Mouse (Mus musculus) intestine, embryonic 15.5 days (tissue): ENCODE measurements around the gene Gm20388. TPM values are rescaled to one million over a fixed set of nuclear protein-coding genes. Genes with fewer than 3 reads are reported as not detected.
"Not testable (repeated sequence)": the region's sequence is repeated elsewhere in the genome, so short reads cannot be mapped to it uniquely, and the experiment has no call there.

Experiments
- ATAC-seq: fragments of 200-750 bp; cut with Nextera tagmentation; 2 replicates; pipeline ENCODE4 v1.8.0; 2017; ENCODE audit warnings: moderate TSS enrichment, moderate library complexity
- H3K27ac ChIP-seq: fragments of 300-500 bp; sonication (generic); 2 replicates; pipeline ENCODE4 v1.5.1; 2015; ENCODE audit warnings: mild to moderate bottlenecking, inconsistent platforms
- H3K27me3 ChIP-seq: fragments of 300-500 bp; sonication (generic); replicated peaks from 2 replicates; pipeline ENCODE4 v1.6.1; 2015; ENCODE audit warnings: inconsistent platforms
- H3K36me3 ChIP-seq: fragments of 300-500 bp; sonication (generic); 2 replicates; pipeline ENCODE4 v1.6.1; 2015; ENCODE audit warnings: inconsistent platforms
- H3K4me1 ChIP-seq: fragments of 300-500 bp; sonication (generic); replicated peaks from 2 replicates; pipeline ENCODE4 v1.6.1; 2015; ENCODE audit warnings: inconsistent platforms
- H3K4me2 ChIP-seq: fragments of 300-500 bp; sonication (generic); replicated peaks from 2 replicates; pipeline ENCODE4 v1.6.1; 2015; ENCODE audit warnings: mild to moderate bottlenecking, inconsistent platforms
- H3K4me3 ChIP-seq: fragments of 300-500 bp; sonication (generic); replicated peaks from 2 replicates; pipeline ENCODE4 v1.5.1; 2015; ENCODE audit warnings: inconsistent platforms
- H3K9ac ChIP-seq: fragments of 300-500 bp; sonication (generic); 2 replicates; pipeline ENCODE4 v1.6.1; 2015; ENCODE audit warnings: inconsistent platforms
- H3K9me3 ChIP-seq: fragments of 300-500 bp; sonication (generic); 2 replicates; pipeline ENCODE4 v1.6.1; 2016; ENCODE audit warnings: inconsistent platforms
- WGBS: fragments of 180-500 bp; shearing (Covaris S2); methylation state at CpG from one replicate; pipeline ENCODE4 v1.1.7; 2015; 5-methylcytosine and 5-hydroxymethylcytosine counted together
- polyA plus RNA-seq: library from polyadenylated mRNA; unstranded; fragments of >200 nt; fragmentation: Nextera tagmentation; extraction: Ambion mirVana; gene quantifications from 2 replicates; pipeline ENCODE4 v1.2.1, GENCODE M21; 2015

Gene Gm20388
- polyA plus RNA-seq, 1 experiment from 2014 or later, result not detected

DNA sequence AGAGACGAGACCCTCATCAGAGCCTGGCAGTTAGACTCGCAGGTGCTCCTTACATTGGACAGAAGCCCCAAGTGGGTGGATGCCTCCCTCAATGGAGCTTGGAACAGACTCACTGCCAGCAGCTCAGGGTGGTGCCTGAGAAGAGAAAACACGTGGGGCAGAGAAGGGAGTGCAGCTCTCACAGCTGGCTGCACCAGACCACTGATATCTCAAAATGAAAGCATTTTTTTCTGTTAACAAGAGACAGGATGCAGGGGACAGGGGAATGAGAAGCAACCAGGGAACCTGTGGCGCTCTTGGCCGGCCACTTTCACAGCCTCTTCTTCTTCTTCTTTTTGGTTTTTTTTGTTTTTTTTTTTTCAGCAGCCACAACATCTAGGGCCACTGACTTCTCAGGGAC is 3563.9 kb downstream of the Gm20388 start:
- H3K9me3 ChIP-seq, result not testable (repeated sequence)
- WGBS, result 73% methylated on average over 5 of the region's 5 CpGs

GRCm38 (mm10) chr8:123476911-123477736 is 3566.5 kb downstream of the Gm20388 start:
- Histone ChIP-seq H3K27me3 (no peaks in the 10 kb centered on the region), H3K4me2 (peak overlapping the region; percentile 58), H3K36me3 (peaks cover 14% of the 10 kb centered on the region; the same call in 1 of the 2 replicates), H3K4me1 (peaks cover 14% of the 10 kb centered on the region), H3K9ac (peak overlapping the region; percentile 83), H3K4me3 (peak overlapping the region; percentile 94), H3K27ac (peak overlapping the region; percentile 97; the same call in 1 of the 2 replicates), H3K9me3 (no peaks in the 10 kb centered on the region)
- peak; percentile 50 for ATAC-seq
- WGBS, result 8% methylated on average over 34 of the region's 34 CpGs

More for the DNA sequence above, 3563.9 kb downstream of the Gm20388 start:
- H3K4me2 ChIP-seq, H3K36me3 ChIP-seq, ATAC-seq, H3K4me3 ChIP-seq, H3K9ac ChIP-seq, H3K27ac ChIP-seq, H3K27me3 ChIP-seq: not testable (repeated sequence)
- H3K4me1 ChIP-seq, result peaks cover 14% of the 10 kb centered on the region

GRCm38 (mm10) chr8:123477737-123478258 is 3567.2 kb downstream of the Gm20388 start, which contains the start of gene Afg3l1:
Gene Afg3l1 (plus strand): TSS chr8:123477903.
- peak; percentile 96 for ATAC-seq
- WGBS, result under 1% methylated on average over 58 of the region's 58 CpGs
- H3K9me3 ChIP-seq, result no peaks in the 10 kb centered on the region
- peak within 1 kb of the TSS; percentile 94 for H3K4me3 ChIP-seq
- peaks cover 14% of the 10 kb centered on the region; the same call in 1 of the 2 replicates for H3K36me3 ChIP-seq
- peak within 1 kb of the TSS; percentile 97 for H3K27ac ChIP-seq
- H3K27me3 ChIP-seq, result no peaks in the 10 kb centered on the region
- H3K9ac ChIP-seq, result peak within 1 kb of the TSS; percentile 83
- peaks cover 14% of the 10 kb centered on the region for H3K4me1 ChIP-seq
- peak within 1 kb of the TSS; percentile 58 for H3K4me2 ChIP-seq

- Histone ChIP-seq H3K4me2 (peak overlapping the region; percentile 58), H3K9me3 (no peaks in the 10 kb centered on the region), H3K27ac (no peak overlapping the region), H3K36me3 (peaks cover 14% of the 10 kb centered on the region; the same call in 1 of the 2 replicates), H3K4me3 (peak overlapping the region; percentile 94), H3K27me3 (no peaks in the 10 kb centered on the region), H3K9ac (peak overlapping the region; percentile 83), H3K4me1 (peaks cover 14% of the 10 kb centered on the region)
- ATAC-seq, result 0 out of 2 replicates have a peak, but pooled peaks have one; percentile 1
- 34% methylated on average over 16 of the region's 16 CpGs for WGBS
These were observed 3568.0 kb downstream of the Gm20388 start for GRCm38 (mm10) chr8:123478456-123479218.

GRCm38 (mm10) chr8:123482627-123483026 is 3572.0 kb downstream of the Gm20388 start:
- peaks cover 28% of the 10 kb centered on the region for H3K36me3 ChIP-seq
- H3K27ac ChIP-seq, result no peak overlapping the region
- 0 out of 2 replicates have a peak, but pooled peaks cover 7% of the 10 kb centered on the region for H3K4me1 ChIP-seq
- WGBS, result 89% methylated on average over 7 of the region's 7 CpGs
- H3K9me3 ChIP-seq, result no peaks in the 10 kb centered on the region
- ATAC-seq, result no peak
- no peak overlapping the region for H3K4me2 ChIP-seq
- no peaks in the 10 kb centered on the region for H3K27me3 ChIP-seq
- H3K9ac ChIP-seq, result no peak overlapping the region
- no peak overlapping the region for H3K4me3 ChIP-seq

GRCm38 (mm10) chr8:123491280-123492075 is 3580.8 kb downstream of the Gm20388 start:
- peaks cover 69% of the 10 kb centered on the region for H3K36me3 ChIP-seq

GRCm38 (mm10) chr8:123492898-123493297 is 3582.3 kb downstream of the Gm20388 start:
- Histone ChIP-seq H3K27me3 (no peaks in the 10 kb centered on the region), H3K9ac (no peak overlapping the region), H3K9me3 (no peaks in the 10 kb centered on the region), H3K4me2 (no peak overlapping the region), H3K4me1 (no peaks in the 10 kb centered on the region), H3K4me3 (no peak overlapping the region), H3K27ac (no peak overlapping the region), H3K36me3 (peaks cover 72% of the 10 kb centered on the region)
- no peak for ATAC-seq
- WGBS, result 94% methylated on average over 9 of the region's 9 CpGs

More at GRCm38 (mm10) chr8:123491280-123492075, 3580.8 kb downstream of the Gm20388 start:
- H3K9me3 ChIP-seq, result no peaks in the 10 kb centered on the region
- H3K27me3 ChIP-seq, result no peaks in the 10 kb centered on the region
- ATAC-seq, result no peak
- 91% methylated on average over 15 of the region's 15 CpGs for WGBS
- no peak overlapping the region for H3K4me3 ChIP-seq
- no peaks in the 10 kb centered on the region for H3K4me1 ChIP-seq
- no peak overlapping the region for H3K27ac ChIP-seq
- H3K4me2 ChIP-seq, result no peak overlapping the region
- no peak overlapping the region for H3K9ac ChIP-seq

- Histone ChIP-seq H3K9me3 (no peaks in the 10 kb centered on the region), H3K27ac (no peak overlapping the region), H3K36me3 (peaks cover 74% of the 10 kb centered on the region), H3K9ac (no peak overlapping the region), H3K4me2 (no peak overlapping the region), H3K4me1 (no peaks in the 10 kb centered on the region), H3K4me3 (no peak overlapping the region), H3K27me3 (no peaks in the 10 kb centered on the region)
- 89% methylated on average over 4 of the region's 4 CpGs for WGBS
- no peak for ATAC-seq
These were observed 3587.1 kb downstream of the Gm20388 start for GRCm38 (mm10) chr8:123497699-123498098.

DNA sequence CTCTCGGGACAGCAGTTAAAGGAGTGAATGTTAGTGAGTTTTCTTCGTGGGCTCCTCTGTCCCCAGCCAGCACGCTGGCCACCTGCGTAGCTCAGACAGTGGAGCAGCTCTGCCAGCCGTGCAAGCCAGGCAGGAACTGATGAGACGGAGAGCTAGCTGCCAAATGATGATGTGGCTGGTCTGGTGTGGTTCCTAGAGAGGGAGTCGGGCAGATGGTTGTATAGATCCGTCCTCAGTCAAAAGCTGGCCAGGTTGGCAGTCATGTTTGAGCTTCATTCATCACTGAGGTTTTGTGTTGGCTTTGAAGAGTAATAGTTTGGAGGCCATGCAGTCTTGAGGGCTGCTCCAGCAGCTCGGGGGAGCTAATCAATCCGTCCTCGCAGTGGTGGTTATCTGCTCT is 3588.3 kb downstream of the Gm20388 start:
- WGBS, result 89% methylated on average over 11 of the region's 11 CpGs
- Histone ChIP-seq H3K9ac (no peak overlapping the region), H3K27me3 (no peaks in the 10 kb centered on the region), H3K4me2 (no peak overlapping the region), H3K4me1 (no peaks in the 10 kb centered on the region), H3K36me3 (peaks cover 74% of the 10 kb centered on the region), H3K9me3 (no peaks in the 10 kb centered on the region), H3K4me3 (no peak overlapping the region), H3K27ac (no peak overlapping the region)
- ATAC-seq, result no peak

DNA sequence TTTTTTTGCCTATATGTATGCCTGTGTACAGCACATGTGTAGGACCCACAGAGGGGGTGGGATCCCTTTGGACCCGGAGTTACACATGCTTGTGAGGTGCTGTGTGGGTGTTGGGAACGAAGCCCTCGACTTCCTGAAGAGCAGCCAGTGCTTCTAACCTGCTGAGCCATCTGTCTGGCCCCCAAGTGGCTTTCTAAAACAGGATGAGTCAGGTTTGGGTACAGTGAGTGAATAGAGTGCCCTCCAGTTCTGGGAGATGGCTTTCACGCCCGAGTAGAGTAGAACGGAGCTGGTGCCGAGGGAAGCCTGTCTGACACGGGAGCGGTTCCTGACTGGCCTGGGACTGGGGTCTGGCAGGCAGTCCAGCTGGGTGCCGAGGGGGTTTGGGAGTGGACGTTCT is 3588.9 kb downstream of the Gm20388 start:
- peaks cover 70% of the 10 kb centered on the region for H3K36me3 ChIP-seq
- 95% methylated on average over 11 of the region's 11 CpGs for WGBS
- H3K4me2 ChIP-seq, result no peak overlapping the region
- no peaks in the 10 kb centered on the region for H3K4me1 ChIP-seq
- no peaks in the 10 kb centered on the region for H3K9me3 ChIP-seq
- H3K9ac ChIP-seq, result no peak overlapping the region
- H3K4me3 ChIP-seq, result no peak overlapping the region
- H3K27me3 ChIP-seq, result no peaks in the 10 kb centered on the region
- no peak overlapping the region for H3K27ac ChIP-seq
- ATAC-seq, result no peak

DNA sequence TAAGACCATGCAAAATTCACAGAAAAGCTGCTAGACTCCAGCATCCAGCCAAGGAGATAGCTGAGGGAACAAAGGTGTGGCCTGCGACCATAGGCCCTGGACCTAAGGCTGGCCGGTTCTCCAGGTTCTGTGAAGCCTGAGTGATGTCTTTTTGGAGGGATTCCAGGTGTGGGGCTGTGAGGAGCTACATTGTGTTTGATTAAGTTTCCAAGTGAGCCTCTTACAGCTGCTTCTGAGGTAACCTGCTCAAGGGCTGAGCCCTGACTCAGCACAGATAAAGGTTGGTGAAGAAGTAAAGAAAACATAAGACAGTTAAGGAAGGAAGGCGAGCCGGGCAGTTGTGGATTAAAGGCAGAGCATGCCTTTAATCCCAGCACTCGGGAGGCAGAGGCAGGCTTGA is 3591.6 kb downstream of the Gm20388 start:
- no peak overlapping the region for H3K4me3 ChIP-seq
- H3K4me1 ChIP-seq, result no peaks in the 10 kb centered on the region
- H3K9ac ChIP-seq, result no peak overlapping the region
- 94% methylated on average over 5 of the region's 5 CpGs for WGBS
- H3K27me3 ChIP-seq, result no peaks in the 10 kb centered on the region
- no peaks in the 10 kb centered on the region for H3K9me3 ChIP-seq
- H3K36me3 ChIP-seq, result peaks cover 62% of the 10 kb centered on the region
- no peak for ATAC-seq
- no peak overlapping the region for H3K27ac ChIP-seq
- H3K4me2 ChIP-seq, result no peak overlapping the region
